Mouse (Mus musculus): ENCODE measurements around the gene Fdxr.

Gene Fdxr

GRCm38 (mm10) chr11:115267958-115268357, 8.9 kb downstream of the Fdxr start:
- DNase-seq (ENCODE audit: low spot score), result no peak

GRCm38 (mm10) chr11:115267061-115267883, 9.6 kb downstream of the Fdxr start, which contains the start of gene Grin2c:
TSS of gene Grin2c (minus strand) at chr11:115267243.
- DNase-seq (ENCODE audit: low spot score), result no peak

GRCm38 (mm10) chr11:115266400-115266778, 10.5 kb downstream of the Fdxr start:
- no peak for DNase-seq (ENCODE audit: low spot score)

- no peak for DNase-seq (ENCODE audit: low spot score)
These were observed 11.0 kb downstream of the Fdxr start for GRCm38 (mm10) chr11:115265771-115266399.

GRCm38 (mm10) chr11:115264862-115265668, 11.8 kb downstream of the Fdxr start:
- DNase-seq (ENCODE audit: low spot score), result no peak

GRCm38 (mm10) chr11:115264136-115264861, 12.6 kb downstream of the Fdxr start:
- no peak for DNase-seq (ENCODE audit: low spot score)

GRCm38 (mm10) chr11:115262954-115263353, 13.9 kb downstream of the Fdxr start:
- DNase-seq (ENCODE audit: low spot score), result no peak

- no peak for DNase-seq (ENCODE audit: low spot score)
These were observed 17.7 kb downstream of the Fdxr start for GRCm38 (mm10) chr11:115259134-115259533.

GRCm38 (mm10) chr11:115257775-115258510, 18.9 kb downstream of the Fdxr start:
- no peak for DNase-seq (ENCODE audit: low spot score)

GRCm38 (mm10) chr11:115251258-115251657, 25.6 kb downstream of the Fdxr start:
- DNase-seq (ENCODE audit: low spot score), result no peak

GRCm38 (mm10) chr11:115250405-115251090, 26.3 kb downstream of the Fdxr start:
- no peak for DNase-seq (ENCODE audit: low spot score)

- DNase-seq (ENCODE audit: low spot score), result peak; percentile 29
These were observed 27.0 kb downstream of the Fdxr start for GRCm38 (mm10) chr11:115249721-115250404.

- no peak for DNase-seq (ENCODE audit: low spot score)
These were observed 28.9 kb downstream of the Fdxr start for GRCm38 (mm10) chr11:115247945-115248344.

GRCm38 (mm10) chr11:115247240-115247639, 29.6 kb downstream of the Fdxr start:
- DNase-seq (ENCODE audit: low spot score), result no peak

GRCm38 (mm10) chr11:115246386-115246785, 30.5 kb downstream of the Fdxr start:
- no peak for DNase-seq (ENCODE audit: low spot score)

- no peak for DNase-seq (ENCODE audit: low spot score)
These were observed 32.0 kb downstream of the Fdxr start for GRCm38 (mm10) chr11:115244840-115245239.

GRCm38 (mm10) chr11:115243783-115244182, 33.1 kb downstream of the Fdxr start:
- no peak for DNase-seq (ENCODE audit: low spot score)

- no peak for DNase-seq (ENCODE audit: low spot score)
These were observed 34.1 kb downstream of the Fdxr start for GRCm38 (mm10) chr11:115242746-115243145.

GRCm38 (mm10) chr11:115241402-115241801, 35.4 kb downstream of the Fdxr start:
- DNase-seq (ENCODE audit: low spot score), result no peak

GRCm38 (mm10) chr11:115236570-115236969, 40.3 kb downstream of the Fdxr start:
- no peak for DNase-seq (ENCODE audit: low spot score)
